Mouse (Mus musculus) MEL-GATA-1-ER (cell line): Measurements from ENCODE around the gene Gdpd3.

ENCODE experiments used
- DNase-seq: peaks from one replicate; pipeline ENCODE4 v3.0.0-alpha.2; 2012; ENCODE audit warnings: low read depth; ENCODE audit errors: extremely low read depth

Gdpd3 gene

GRCm38 (mm10) chr7:126785056-126785455 is 18.9 kb downstream of the Gdpd3 start:
- no peak for DNase-seq

DNA sequence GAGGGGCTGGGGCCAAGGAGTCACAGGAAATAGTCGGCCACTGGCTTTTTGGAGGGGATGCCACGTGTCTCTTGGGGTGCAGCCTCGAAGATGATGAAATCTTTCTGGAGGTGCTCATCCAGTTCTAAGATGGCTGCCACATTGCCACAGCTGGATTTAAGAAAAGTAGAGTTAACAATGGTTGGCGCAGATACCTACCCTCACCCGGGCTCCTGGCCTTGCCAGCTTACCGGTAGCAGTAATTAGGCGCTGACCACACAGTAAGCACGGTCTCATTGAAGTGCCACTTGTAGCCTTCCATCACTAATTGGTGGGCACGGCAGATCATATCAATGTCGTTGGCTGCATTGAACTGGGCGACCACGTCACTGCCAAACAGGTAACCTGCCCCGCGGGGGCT is 20.0 kb downstream of the Gdpd3 start:
- no peak for DNase-seq

DNA sequence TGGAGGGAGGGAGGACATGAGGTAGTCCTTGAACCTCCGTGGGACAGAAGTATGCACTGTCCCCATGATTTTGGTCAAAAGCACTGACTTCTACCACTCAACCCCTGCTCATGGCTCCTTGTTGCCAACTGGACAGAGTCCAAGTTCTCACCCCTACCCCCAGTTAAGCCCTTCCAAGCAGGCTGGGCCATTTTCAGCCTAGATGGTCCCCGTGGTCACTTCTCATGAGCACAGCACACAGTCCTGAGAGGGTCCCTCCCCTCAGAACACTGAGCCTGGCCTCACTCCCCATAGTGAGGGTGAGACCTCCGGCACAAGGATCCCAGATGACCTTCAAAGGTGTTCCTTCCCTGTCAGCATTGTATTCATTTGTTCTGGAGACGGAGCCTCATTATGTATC is 23.0 kb downstream of the Gdpd3 start:
- DNase-seq: no peak

DNA sequence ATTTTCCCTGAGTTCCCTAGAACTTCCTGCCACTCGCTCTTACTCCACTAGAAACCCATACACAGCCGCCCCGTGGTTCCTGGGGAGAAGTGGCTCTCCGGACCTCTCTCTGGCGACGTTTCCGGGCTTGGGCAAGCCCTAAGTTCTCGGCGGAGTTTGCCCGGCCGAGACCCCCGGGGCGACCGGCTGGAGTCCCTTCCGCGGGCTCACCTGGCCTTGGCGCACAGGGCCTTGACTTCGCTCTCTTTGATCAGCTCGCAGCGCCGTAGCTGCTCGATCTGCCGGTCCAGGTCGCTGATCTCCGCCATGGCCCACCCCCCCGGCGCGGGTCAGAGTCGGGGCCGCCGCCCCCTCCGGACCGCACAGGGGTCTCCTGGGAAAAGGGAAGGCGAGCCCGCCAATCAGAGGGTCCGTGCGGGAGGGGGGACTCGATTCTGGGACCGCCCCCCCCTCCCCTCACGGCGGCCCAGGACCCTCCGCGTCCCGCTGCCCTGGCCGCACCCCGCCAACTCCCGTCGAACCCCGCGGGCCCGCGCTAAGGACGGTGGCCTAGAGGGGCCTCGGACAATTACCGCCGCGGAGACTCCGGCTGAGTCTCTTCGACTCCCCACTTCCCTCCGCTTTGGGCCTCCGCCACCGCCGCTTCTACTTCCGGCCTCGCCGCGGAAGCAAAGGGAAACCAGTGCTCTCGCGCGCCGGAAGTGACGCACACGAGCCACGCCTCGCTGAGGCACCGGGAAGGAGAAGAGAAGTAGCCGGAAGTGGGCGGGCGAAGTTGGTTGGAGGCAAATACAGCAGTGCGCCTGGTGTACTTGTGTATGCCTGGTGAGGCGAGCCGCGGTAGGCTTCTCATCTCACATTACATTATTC is 26.0 kb downstream of the Gdpd3 start, which contains the start of gene Ppp4c:
Ppp4c (minus strand) TSS at position 646 of the 870 bp plus-strand sequence.
- peak; percentile 93 for DNase-seq

GRCm38 (mm10) chr7:126792721-126793443 is 26.7 kb downstream of the Gdpd3 start:
- no peak for DNase-seq

DNA sequence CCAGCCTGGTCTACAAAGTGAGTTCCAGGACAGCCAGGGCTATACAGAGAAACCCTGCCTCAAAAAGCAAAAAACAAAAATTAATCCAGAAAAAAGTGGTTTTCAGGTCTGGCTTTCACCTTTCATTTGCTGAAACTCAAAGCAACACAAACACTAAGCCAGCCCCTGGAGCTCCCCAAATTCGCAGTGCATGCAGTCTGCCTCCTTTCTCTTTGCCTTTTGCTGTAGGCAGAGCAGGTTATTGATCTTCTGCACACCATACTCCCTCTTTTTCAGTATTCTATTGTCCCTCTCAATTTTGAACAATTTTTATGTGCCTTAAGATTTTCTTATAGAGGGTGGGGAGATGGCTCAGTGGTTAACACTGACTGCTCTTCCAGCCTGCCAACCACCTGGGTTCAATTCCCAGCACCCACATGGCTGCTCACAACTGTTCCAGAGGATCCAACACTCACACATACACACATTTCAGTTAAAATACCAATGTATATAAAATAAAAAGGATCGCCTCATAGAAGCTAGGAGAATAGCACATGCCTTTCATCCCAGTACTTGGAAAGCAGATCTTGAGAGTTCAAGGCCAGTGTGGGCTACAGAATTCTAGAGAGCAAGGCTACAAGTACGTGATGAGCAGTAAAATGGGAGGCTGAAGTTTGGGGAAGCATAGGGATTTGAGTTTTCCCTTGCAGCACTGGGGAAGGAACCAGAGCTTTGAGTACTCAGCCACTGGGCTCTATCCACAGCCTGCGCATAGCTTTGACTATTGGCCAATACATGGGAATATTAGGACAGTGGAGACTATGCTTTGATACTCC is 27.5 kb downstream of the Gdpd3 start:
- no peak for DNase-seq

- DNase-seq: no peak
Observed at GRCm38 (mm10) chr7:126794271-126794605, 28.1 kb downstream of the Gdpd3 start.

DNA sequence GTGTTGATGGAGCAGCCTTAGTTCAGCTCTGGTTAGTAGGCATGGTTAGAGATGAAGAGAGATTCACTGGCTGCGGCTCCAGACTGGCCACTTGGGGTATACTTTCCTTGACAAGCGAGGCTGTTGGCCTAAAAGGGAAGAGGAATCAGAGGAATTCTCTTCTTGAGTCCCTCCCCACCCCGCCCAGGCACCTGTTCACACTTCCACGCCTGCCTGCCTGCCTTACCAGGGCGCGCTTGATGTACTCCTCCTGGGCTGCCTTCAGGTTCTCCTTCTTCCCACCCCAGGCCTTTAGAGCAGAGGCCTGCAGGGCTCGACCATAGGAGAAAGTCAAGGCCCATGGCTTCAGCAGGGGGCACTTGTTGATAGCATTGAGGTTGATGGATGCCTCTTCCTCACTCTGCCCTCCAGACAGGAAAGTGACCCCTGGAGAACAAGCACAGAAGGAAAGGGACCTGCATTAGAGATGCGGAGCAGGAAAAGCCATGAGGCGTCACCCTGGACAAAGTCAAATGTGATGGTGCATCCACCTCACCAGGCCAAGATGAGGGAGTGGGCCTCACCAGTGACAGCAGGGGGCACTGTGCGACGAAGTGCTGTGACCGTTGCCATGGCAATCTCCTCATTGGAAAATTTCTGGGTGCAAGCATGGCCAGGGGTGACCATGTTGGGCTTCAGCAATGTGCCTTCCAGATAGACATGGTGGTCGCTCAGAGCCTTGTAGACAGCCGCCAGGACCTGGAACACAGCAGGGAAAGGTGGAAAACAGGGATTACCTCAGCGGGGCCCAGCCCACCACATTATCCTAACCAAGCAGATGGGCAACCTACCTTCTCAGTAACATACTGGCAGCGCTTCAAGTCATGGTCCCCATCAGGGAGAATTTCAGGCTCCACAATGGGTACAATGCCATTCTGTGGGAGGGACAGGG is 29.5 kb downstream of the Gdpd3 start:
- no peak for DNase-seq

DNA sequence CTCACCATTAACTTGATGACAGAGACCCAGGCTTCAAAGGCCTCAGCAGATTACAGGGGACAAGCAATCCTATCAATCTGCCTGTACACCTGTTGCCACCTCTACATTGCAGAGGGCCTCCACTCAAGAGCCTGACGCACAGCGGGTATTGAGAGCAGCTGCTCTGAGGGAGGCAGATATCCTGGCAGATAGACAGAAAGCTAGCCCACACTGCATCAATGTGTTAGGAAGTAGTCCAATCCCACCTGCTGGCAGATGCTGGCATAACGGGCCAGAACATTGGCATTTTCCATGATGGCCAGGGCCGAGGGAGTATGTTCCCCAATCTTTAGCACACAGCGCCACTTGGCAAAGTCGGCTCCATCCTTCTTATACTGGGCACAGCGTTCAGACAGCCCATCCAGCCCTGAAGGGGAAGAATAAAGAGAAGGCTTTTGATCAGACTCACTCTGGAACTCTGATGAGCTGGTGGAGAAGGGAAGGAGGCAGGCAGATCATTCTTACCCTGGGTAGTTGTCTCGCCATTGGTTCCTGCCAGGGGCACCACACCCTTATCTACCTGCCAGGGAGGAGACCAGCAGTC is 30.3 kb downstream of the Gdpd3 start:
- DNase-seq: no peak

- no peak for DNase-seq
Observed at GRCm38 (mm10) chr7:126797411-126798126, 31.4 kb downstream of the Gdpd3 start, which contains the start of gene Fam57b. TSS of gene Fam57b (plus strand) at chr7:126797668.

DNA sequence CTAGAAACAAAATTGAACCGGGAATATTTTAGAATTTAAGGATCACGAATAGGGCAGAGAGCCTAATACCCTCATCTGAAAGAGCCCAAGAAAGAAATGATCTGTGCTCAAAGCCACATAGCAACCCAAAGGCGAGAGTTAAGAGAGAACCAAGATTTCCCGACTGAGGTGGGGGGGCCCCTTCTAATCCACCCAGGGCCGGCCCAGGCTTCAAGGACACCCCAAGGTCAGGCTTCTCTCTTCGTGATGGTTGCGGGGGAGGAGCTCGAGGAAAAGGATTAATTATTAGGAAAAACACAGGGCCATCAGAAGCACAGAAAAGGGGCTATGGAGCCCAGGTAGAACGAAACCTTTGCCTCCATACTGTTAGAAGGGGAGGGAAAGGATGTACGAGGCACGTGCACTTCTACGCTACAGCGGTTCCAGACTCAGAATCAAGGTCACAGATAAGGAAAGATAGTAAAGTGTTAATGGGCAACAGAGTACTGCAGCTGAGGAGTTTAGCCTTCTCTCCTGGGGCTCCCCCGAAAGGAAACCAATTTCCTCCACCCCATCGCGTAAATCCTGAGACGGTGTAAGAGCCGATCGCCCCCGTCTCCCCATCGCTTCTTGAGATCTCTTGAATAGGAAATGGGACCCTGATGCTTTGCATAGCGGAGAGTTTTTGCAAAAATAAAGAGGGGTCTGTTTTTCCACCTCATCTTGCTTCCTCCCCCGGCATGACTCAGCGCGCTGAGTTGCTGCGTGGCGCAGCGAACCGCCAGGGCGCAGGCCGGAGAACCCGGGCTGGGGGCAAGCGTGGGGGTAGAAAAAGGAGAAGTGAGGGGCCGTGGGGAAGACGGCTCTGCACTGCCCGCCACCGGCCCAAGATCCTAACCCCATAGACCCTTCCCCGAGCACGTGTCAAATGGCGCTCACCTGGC is 32.3 kb downstream of the Gdpd3 start:
- no peak for DNase-seq

DNA sequence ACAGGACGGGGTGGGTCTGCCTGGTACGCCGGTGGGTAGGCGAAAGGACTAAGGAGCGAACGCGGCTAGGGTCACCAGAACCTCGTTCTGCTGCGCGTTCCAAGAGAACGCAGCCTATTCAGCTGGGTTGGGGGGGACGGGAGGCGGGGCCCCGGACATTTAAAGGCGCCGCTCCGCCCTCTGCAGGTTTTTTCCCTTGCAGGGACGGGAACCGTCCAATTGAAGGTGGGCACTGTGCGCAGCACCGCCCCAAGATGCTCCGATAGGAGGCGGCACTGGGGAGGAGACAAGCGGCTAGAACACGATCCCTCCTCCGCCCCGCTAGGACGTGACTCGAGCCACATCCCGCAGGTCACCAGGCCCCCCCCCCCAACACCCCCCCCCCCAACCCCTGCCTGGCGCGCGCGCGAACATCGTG is 32.9 kb downstream of the Gdpd3 start:
- peak; percentile 90 for DNase-seq

- DNase-seq: peak; percentile 80
Observed at GRCm38 (mm10) chr7:126799468-126800268, 33.5 kb downstream of the Gdpd3 start.

GRCm38 (mm10) chr7:126800269-126801056 is 34.3 kb downstream of the Gdpd3 start:
- DNase-seq: no peak

- no peak for DNase-seq
Observed at GRCm38 (mm10) chr7:126801057-126801422, 34.9 kb downstream of the Gdpd3 start.

- no peak for DNase-seq
Observed at GRCm38 (mm10) chr7:126802134-126802889, 36.2 kb downstream of the Gdpd3 start.
